Mouse (Mus musculus) cerebellum, postnatal 14 days (tissue): ENCODE data around the gene Zmynd19.
"Not testable (repeated sequence)": the region's sequence is repeated elsewhere in the genome, so short reads cannot be mapped to it uniquely, and the experiment has no call there.

ENCODE experiments used
- DNase-seq, 2 experiments: peaks; one replicate each; pipeline ENCODE4 v3.0.0; 2021; ENCODE audit warnings: mixed read lengths in 2 of 2

Zmynd19 gene

DNA sequence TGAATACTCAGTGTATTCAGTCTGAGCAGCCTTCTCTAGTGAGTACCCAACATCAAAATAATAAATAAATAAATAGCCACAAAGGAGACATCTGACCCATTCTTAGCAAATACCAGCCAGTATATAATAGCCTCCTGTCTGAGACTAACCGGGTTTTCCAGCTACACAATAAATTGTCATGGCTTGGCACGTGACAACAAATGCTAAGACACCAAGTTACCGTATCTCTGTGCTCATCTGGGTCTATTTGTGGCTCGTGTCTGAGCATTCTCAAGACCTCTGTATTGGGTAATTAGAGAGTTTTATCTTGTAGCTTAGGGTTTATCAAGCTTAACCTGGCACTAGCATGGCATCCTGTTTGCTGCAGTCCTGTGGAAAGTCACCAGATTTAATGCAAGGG is 7.5 kb upstream of the Zmynd19 start:
- DNase-seq, result no peak

DNA sequence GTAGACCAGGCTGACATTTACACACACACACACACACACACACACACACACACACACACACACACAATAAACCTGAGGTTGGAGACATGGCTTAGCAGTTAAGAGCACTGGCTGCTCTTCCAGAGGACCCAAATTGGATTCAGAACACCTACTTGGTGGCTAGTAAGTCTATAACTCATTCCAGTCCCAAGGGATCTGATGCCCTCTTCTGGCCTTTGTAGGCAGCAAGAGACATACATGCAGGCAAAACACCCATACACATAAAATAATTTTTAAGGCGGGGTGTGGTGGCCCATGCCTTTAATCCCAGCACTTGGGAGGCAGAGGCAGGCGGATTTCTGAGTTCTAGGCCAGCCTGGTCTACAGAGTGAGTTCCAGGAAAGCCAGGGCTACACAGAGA is 5.3 kb upstream of the Zmynd19 start:
- not testable (repeated sequence) for DNase-seq

DNA sequence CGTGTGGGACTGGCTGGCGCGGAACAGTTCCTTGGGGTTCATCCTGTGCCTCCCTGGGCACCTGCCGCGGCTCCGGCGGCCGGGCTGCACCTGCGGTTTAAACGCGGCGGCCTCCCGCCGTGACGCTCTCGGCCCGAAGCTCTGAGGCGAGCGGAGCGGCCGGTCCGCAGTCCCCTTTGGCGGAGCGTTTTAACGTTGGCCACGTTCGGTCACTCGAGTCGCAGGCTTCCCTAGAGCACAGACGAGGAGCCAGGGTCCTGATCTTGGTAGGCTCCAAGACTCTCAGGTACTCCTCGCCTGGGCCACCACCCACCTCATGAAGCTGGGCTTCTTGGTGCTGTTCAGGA is 570 bp downstream of the Zmynd19 start:
- DNase-seq, result peak in 1 of 2 experiments; percentile 42

DNA sequence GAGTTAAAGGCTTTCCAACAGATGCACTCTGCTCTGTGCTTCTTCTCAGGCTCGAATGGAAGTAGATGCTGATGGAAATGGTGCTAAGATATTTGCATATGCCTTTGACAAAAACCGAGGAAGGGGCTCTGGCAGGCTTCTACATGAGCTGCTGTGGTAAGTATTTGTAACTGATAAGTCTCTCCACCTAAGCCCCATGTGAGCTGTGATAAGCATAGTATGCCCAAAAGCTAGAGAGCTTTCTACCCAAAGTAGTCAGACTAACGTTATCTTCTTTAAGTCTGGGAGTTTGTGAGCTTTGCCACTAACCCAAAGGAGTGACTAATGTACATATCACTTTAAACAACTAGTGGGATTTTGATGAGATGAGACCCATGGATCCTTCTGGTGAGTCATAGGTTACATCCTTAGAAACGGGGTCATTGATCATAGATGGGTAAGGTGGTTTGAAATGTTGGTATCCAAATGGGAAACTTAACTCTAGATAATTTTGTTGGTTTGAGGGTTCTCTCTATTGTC is 3.0 kb downstream of the Zmynd19 start:
- DNase-seq, result no peak

DNA sequence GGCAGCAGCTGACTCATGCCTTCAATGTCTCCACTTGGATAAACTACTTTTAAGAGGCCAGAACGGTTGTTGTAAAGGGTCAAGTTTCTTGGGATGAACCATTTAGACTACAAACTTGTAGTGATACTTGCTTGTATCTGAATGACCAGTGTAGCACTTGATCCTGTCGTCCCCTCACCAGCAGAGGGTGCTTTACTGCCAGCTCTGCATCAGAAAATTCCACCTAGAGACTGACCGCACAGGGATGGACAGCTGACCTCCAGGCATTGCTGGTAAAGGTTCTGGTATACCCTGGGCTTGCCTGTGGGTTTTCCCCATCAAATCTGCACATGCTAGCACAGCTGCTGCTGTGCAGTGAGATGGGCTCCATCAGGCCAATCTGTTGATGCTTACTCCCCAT is 11.3 kb downstream of the Zmynd19 start:
- DNase-seq, result peak; percentile 51 to 59

DNA sequence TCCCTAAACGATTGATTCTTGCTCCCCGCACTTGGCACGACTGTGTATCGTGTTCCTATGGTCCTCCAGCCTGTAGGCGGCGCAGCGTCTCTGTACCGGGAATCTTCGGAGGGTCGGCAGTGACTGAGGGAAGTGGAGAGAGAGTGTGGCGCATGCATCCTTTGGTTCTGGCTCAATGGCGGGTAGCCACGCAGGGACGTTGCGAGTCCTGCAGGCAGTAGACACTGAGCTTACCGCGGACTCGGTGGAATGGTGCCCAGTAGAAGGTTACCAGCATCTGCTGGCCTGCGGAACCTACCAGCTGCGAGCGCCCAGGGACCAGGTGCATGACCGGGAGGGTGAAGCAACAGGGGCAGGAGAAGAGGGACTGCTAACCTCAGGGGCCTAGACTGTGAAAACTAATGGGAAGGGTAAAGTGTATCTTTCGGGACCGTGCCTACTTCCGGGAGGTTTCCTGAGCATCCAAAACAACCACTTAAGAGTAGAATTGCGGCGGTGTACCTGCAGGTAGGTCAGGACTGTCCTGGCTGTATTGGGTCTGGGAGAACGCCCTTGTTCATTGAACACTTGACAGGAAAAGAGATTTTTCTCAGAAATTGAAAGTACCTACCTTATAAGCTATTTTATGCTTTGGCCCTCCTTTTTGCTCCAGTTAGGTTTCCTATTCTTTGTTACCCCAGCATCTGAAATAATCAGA is 12.9 kb downstream of the Zmynd19 start, which contains the start of gene Dph7:
Dph7 (plus strand) TSS at position 97 of the 697 bp plus-strand sequence.
- peak; percentile 92 to 96 for DNase-seq

DNA sequence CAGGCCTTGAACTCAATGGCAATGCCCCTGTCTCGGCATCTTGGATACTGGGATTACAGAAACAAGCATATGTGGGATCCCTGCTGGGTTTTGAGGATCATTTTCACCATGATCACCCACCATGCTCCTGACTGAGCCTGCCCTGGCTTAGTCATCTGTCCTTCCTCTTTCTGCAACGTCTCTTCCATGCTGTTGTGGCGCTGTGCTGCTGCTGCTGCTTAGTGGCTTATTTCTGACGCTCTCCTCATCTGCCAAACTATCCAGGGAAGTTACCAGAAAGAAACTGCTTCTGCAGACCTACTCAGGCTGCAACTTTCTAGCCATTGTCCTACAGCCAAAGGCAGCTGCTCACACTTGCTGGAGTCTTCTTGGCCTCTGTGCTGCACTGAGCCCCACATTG is 20.8 kb downstream of the Zmynd19 start:
- no peak for DNase-seq

DNA sequence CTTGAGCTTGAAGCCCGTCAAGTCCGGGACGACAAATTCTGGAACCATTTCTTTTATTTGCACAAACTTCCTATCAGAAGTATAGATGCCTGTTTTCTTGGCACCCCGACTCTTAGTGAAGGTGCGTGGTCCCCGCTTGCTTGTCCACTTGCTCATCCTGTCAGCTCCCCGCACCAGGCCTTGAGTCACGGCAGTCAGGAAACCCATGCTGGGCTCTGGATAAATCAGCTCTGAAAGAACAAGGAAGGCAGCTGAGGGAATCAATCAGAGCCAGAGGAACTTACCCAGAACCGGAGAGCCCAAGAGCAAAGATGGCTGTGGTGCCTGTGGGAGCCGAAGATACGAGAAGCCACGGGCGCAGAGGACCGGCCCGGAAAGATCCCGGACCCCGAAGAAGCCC is 24.9 kb downstream of the Zmynd19 start:
- DNase-seq, result not testable (repeated sequence)

DNA sequence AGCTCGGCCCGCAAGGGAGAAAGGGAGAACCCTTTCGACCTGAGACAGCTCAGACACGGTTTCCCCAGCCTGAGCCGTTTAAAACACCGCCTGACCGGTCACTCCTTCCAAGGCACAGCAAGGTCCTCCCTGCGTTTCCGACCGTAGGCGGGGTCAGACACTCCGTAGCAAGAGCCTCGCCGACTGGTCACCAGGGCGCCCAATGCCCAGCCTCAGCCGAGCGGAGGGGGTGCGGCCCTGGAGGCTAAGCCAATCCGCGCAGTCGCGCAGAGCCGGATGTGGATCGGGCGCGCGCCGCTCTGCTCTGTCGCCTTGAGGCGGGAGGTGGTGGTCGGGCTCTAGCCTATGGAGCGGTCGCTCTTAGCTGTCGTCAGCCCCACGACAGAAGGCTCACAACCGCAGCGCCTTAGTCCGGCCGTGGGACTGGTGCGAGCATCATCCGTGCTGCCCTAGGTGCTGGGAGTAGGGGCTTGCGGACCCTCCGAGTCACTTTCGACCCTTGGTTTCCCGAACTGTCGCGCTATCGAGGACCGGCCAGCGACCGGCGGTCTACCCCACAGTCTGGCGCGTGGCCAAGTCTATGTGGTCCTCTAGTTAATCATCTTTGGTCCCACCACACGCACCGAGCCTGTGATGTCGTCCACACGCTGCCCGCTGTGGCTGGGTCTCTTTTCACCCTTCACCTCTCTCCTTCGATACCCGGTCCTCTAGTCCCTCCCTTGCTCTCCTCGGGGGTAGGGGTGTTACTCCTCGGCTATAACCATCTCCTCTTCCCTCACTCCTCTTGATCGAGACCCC is 25.5 kb downstream of the Zmynd19 start, which contains the start of gene Mrpl41:
Mrpl41 (minus strand) TSS at position 193 of the 798 bp plus-strand sequence.
- DNase-seq, result peak; percentile 97 to 98

DNA sequence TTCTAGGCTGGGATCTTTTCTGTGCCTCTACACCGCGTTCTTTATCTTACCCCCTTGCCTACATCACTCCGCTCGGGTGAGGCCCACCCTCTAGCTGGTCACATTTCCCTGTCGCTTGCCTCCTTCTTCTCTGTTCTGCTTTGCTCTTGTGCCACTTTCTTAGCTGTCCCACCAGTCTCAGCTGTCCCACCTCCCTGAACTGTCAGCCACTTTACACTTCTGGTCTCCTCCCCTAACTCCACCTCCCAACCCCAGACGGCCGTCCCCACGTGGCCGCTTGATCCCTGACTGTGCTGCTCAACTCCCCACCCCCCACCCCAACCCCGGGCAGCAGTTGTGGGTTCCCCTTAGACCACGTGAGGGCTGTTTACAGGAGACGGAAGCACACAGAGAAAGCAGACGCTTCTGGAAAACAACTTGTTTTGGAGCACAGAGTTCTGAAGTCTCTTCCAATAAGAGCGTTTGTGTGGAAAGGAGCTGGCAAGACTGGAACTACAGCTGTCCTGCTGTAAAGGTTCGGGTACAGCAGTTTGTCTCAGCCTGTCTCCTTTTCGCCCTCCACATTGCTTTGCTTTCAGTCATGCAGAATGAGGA is 26.2 kb downstream of the Zmynd19 start, which contains the start of gene Pnpla7:
Pnpla7 (plus strand) TSS at position 330 of the 594 bp plus-strand sequence.
- DNase-seq, result peak; percentile 46 to 58

DNA sequence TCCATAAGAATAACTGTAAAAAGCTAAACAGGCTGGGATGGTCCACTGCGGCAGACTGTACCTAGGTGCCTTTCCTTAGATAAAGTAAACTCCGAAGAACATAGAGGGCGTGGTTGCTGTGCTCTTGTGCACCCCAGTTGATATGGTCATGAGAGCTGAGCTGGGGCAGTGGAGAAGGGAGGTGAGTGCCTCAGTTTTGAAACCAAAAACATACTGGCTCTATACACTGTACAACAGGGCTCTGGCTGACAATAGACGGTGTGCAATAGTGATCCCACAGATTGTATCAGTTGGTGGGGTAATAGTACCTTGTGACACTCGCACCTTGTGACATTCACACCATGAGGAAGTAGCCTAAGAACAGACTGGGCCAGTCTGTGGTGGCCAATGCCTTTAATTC is 27.4 kb downstream of the Zmynd19 start:
- DNase-seq, result no peak

DNA sequence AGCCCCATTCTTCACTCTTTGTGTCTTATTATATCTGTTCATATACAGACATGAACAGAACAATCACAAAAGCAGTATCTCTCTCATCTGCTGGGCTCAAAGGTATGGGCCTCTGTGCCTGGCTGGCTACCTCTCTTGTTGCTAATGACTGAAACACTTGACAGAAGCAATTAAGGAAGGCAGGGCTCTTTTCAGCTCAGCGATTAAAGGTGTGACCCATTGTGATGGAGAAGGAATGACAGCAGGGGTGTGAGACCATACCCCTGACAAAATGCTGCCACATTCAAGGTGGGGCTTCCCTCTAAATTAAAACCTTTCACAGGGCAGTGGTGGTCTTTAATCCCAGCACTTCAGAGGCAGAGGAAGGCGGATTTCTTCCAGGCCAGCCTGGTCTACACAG is 38.2 kb downstream of the Zmynd19 start:
- DNase-seq, result no peak

DNA sequence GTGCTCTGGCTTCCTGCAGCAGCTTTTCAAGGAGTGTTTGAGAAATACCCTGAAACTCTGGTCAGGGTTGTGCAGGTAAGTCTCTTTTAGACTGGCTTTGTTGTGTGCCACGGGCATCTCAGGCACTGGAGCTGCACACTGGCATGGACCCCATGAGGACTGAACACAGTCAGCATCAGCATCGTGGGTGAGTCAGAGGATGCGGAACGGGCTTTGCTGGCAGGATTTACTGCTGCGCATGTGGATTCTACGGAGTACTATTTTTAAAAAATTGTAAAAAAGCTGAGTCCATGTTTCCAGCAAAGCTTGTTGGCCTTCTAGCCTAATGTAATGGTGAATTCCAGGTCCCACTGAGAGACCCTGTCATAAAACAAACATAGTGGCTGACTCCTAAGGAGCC is 45.7 kb downstream of the Zmynd19 start:
- DNase-seq, result no peak

DNA sequence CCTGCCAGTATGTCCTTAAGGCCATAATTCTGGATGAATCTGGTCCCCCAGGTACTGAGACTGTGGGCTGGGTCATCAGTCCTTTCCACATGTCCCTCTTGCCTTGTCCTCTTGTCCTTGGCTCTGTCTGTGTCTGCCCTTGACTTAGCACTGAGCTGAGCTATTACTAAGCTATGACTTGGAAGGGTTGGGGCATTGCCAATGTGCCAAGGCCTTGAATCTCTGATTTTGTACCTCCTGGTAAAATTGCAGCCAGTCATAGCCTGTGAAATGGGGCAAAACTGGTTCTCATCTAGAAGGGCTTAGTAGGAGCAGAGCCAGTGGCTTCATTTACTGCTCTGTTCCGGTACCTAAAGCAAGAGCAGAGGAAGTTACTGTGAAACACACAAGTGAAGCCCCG is 46.9 kb downstream of the Zmynd19 start:
- DNase-seq, result no peak

DNA sequence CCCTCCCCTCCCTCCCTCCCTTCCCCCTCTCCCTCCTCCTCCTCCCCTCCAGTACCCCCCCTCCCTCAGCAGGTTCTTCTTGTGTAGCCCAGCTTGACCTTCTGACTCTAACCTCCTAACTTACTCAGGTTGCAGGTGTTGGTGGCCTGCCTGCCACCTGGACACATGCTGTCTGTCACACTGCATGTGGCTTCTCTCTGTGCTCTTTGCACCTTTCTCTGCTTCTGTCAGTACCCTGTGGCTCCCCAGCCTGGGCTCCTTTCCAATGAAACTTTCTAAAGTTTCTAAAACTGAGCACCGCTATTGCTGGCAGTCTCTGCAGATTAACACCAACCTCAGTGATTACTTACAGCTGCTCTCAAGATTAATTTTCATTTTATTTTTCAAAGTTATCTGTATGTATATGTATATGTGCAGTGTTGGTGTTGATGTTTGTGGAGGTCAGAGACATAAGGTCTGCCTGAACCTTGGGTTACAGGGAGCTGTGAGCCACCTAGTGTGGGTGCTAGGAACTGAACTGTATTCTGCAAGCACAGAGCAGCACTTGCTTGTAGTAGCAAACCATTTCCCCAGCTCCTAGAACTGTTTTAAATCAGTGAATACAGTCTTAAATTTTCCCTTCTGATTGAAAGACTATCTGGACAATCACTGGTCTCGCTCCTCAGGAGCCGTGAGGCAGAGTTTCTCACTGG is 51.1 kb downstream of the Zmynd19 start:
- DNase-seq, result peak; percentile 47 to 61

DNA sequence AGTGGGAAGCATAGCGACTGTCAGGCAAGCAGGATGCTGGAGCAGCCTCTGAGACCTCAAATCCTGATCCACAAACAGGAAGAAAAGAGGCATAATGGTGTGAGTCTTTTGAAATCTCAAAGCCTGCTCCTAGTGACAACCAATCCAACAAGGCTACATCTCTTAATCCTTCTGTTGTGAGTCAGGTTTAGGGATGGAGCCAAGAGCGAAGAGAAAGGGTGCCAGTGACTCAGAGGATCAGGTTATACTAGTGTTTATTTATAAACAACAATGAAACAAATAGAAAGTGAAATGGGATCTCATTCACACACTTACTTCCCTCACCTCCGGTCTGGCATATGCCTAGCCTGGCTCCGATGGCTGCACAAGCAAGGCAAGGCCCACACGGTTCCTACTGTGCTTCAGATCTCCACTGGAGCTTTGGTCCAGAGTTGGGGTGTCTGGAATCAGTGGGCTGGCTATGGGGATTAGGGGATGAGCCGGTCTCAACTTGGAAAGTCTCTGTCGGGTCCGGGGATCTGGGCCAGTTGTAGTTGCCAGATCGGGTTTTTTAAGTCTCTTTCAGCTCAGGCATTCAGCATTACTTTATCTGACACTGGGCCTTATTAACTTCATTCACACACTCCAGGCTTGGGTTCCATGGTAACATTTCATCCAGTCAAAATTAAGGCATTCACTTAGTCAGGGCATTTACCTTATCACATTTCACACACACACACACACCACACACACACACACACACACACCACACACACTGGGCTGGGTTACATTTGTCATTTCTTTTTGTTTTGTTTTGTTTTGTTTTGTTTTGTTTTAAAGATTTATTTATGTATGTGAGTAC is 54.6 kb downstream of the Zmynd19 start:
- DNase-seq, result no peak

DNA sequence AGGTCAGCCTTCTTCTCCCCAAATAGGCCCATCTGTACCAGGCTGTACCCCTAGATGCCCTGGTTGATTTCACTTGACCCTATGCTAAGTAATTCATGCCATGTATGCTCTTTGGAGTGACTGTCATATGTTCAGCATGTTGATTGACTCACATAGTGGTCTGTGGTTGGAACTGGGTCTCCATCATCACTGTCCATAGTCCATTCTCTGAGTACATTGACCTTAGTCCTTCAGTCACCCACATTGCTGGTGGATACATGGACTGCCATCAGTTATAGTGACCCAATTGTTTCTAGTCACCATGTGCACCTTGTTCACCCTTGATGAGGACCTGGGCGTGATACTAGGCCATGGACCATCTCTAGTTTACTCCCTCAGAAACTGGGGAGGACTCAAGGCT is 57.2 kb downstream of the Zmynd19 start:
- DNase-seq, result no peak

DNA sequence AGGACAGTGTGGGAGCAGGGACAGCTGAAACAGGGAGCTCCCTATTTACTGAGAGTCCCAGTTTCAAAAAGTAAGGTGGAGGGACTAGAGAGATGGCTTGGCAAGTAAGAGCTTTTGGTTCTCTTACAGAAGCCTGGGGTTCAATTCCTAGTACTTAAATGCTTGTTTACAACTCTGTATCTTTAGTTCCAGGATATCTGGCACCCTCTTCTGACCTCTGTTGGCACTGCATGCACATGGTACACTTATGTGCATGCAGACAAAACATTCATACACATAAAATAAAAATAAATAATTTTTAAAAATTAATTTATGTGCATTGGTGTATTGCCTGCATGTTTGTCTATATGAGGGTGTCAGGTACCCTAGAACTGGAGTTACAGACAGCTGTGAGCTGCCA is 58.7 kb downstream of the Zmynd19 start:
- no peak for DNase-seq
